Mouse (Mus musculus) megakaryocyte, embryonic 14.5 days (primary cell): Measurements from ENCODE around the gene Cmya5. TPM values are rescaled to one million over a fixed set of nuclear protein-coding genes. Genes with fewer than 3 reads are reported as not detected.
"Not testable (repeated sequence)": the region's sequence is repeated elsewhere in the genome, so short reads cannot be mapped to it uniquely, and the experiment has no call there.

ENCODE experiments used
- H3K27me3 ChIP-seq: replicated peaks from 2 replicates; pipeline ENCODE3; 2012; ENCODE audit warnings: inconsistent platforms
- H3K36me3 ChIP-seq: replicated peaks from 2 replicates; pipeline ENCODE3; 2012; ENCODE audit warnings: low read length, inconsistent platforms, mixed read lengths
- H3K4me1 ChIP-seq: 2 replicates; pipeline ENCODE4 v1.6.1; 2012; ENCODE audit warnings: inconsistent platforms
- H3K4me3 ChIP-seq: replicated peaks from 2 replicates; pipeline ENCODE3; 2012; ENCODE audit warnings: moderate library complexity, mild to moderate bottlenecking, inconsistent platforms
- H3K9me3 ChIP-seq: 2 replicates; pipeline ENCODE4 v1.6.1; 2012; ENCODE audit warnings: inconsistent platforms
- FLI1 ChIP-seq: IDR thresholded peaks from 2 replicates; pipeline ENCODE4 v1.6.1; 2012; ENCODE audit warnings: low read length, inconsistent platforms, mixed read lengths
- GATA1 ChIP-seq: IDR thresholded peaks from 3 replicates; pipeline ENCODE4 v1.6.1; 2012; ENCODE audit warnings: mixed read lengths, low read length, inconsistent platforms, borderline replicate concordance
- polyA plus RNA-seq: library from polyadenylated mRNA; stranded (reverse); fragments of >175 nt; gene quantifications from 2 replicates; pipeline ENCODE4 v1.2.3, GENCODE M21; 2012; ENCODE audit warnings: low replicate concordance; ENCODE audit not compliant: insufficient read depth

Cmya5 gene
- polyA plus RNA-seq, result 0.02 TPM in 1 of 2 replicates, not detected in the other

DNA sequence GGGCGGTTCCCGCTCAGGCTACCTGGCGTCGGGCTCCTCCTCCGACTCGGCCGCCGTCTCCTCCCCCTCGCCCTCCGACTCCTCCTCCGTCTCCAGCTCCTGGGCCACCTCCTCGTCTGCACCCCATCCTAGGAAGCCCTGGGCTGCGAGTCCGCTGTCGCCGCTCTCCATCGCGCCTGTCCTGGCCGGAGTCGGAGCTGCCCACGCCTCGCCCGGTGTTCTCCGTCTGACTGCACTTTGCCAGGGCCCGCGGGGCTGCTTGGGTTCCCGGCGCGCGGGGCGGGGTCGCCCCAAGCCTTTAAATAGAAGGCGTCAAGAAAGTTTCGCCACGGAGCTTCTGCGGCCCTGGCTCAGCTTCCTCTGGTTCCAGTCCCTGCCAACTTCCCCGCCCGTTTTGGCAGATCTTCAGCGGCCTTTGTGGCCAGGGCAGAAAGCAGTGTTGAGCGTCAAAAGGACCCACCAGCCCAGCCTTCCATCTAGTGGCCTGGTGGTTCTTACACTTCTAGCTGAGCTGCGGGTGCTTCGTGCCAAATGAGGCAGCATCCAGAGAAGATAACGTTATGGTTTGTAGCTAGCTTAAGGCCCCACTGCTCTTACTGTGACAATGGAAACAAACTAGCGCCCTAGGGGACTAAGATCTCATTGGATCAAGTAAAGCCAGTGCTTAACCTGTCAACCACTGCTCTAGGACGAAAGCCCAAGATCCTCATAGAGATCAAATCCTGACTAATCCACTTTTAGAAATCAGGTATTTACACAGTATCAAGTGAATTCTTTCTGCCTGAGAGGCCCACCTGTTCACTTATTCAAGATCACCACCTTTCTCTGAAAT is at the start of gene Cmya5:
Gene Cmya5, minus strand, starts transcription at position 389 of the 832 bp plus-strand sequence.
- Histone ChIP-seq H3K4me1 (peaks cover 14% of the 10 kb centered on the region), H3K36me3 (peaks cover 49% of the 10 kb centered on the region), H3K27me3 (no peaks in the 10 kb centered on the region), H3K4me3 (peak within 1 kb of the TSS; percentile 88), H3K9me3 (no peaks in the 10 kb centered on the region)
- TF ChIP-seq FLI1, result no peak
- no peak for TF ChIP-seq GATA1

GRCm38 (mm10) chr13:93192646-93193026 is 48.1 kb upstream of the Cmya5 start:
- TF ChIP-seq FLI1 (no peak), GATA1 (no peak)
- Histone ChIP-seq H3K36me3 (peaks cover 2% of the 10 kb centered on the region), H3K4me1 (peaks cover 27% of the 10 kb centered on the region)

DNA sequence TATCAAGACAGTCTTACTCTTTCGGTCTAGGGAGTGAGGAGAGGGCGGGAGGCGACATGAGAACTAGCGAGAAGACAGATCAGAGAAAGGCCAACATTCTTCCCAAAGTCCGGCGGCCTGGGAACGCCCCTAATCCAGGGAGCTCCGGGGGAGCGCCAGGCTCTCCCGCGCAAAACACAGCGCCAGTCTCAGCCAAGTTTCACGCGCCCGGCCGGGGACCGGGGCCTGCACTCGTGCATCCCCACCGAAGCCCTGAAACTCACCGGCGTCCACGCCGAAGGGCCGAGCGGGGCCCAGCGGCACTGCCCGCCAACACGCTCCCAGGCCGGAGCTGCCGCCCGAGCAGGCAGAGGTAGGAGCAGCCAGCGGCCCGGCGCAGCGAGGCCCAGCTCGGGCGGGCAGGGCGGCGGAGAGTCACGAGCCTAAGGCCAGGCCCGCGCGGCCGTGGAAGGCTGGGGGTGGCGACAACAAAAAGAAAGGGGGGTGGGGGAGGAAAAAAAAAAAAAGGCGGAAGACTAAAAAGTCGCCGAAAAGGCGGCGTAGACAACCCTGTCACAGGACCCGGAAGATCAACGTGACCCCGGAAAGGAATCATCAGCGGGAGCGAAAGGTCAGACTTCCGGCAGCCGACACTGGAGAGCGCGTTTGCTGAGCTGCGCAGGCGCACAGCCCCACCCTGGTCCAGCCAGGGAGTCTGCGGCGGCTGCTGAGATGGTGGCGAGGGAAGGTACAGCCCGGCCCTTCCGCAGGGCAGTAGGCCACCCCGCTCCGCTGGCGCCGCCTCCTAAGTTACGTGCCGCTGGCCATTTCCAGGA is 47.5 kb upstream of the Cmya5 start, which contains the start of gene Tent2:
Gene Tent2, minus strand, starts transcription at position 555 of the 815 bp plus-strand sequence.
- TF ChIP-seq FLI1 (no peak), GATA1 (no peak)

More at GRCm38 (mm10) chr13:93192646-93193026, 48.1 kb upstream of the Cmya5 start:
- Histone ChIP-seq H3K27me3 (no peaks in the 10 kb centered on the region), H3K4me3 (peak overlapping the region; percentile 94), H3K9me3 (no peaks in the 10 kb centered on the region)

GRCm38 (mm10) chr13:93189416-93189815 is 44.9 kb upstream of the Cmya5 start:
- Histone ChIP-seq H3K27me3 (no peaks in the 10 kb centered on the region), H3K9me3 (no peaks in the 10 kb centered on the region), H3K4me3 (peak overlapping the region; percentile 30), H3K36me3 (peaks cover 14% of the 10 kb centered on the region), H3K4me1 (peaks cover 29% of the 10 kb centered on the region)
- TF ChIP-seq FLI1 (no peak), GATA1 (no peak)

More for the DNA sequence above, 47.5 kb upstream of the Cmya5 start, which contains the start of gene Tent2:
- H3K4me3 ChIP-seq, result peak within 1 kb of the TSS; percentile 94
- no peaks in the 10 kb centered on the region for H3K27me3 ChIP-seq
- H3K36me3 ChIP-seq, result peaks cover 2% of the 10 kb centered on the region
- H3K9me3 ChIP-seq, result no peaks in the 10 kb centered on the region
- peaks cover 29% of the 10 kb centered on the region for H3K4me1 ChIP-seq

DNA sequence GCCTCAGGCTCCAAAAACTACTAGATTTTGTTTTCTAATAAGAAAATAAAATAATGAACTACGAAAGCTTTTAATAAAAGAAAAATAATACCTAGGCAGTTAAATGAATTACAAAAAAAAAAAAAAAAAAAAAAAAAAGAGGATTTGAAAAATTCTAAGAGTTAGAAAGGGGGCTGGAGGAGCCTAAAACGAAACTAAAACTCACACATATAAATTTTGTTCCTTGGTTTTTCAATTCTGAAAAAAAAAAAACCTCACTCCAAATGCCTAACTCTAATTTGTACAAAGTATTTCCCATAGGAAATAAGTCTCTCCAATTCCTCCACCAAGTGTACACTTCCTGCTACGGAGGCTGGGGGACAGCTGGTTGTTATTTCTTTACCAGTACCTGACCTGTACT is 44.2 kb upstream of the Cmya5 start:
- H3K4me3 ChIP-seq, result peak overlapping the region; percentile 80
- TF ChIP-seq GATA1 (no peak), FLI1 (no peak)

GRCm38 (mm10) chr13:93187792-93188191 is 43.3 kb upstream of the Cmya5 start:
- not testable (repeated sequence) for H3K27me3 ChIP-seq, H3K9me3 ChIP-seq, H3K4me3 ChIP-seq
- Histone ChIP-seq H3K4me1 (peaks cover 29% of the 10 kb centered on the region), H3K36me3 (peaks cover 30% of the 10 kb centered on the region)

More for the DNA sequence above, 44.2 kb upstream of the Cmya5 start:
- Histone ChIP-seq H3K36me3 (peaks cover 21% of the 10 kb centered on the region), H3K9me3 (no peaks in the 10 kb centered on the region), H3K27me3 (no peaks in the 10 kb centered on the region), H3K4me1 (peaks cover 29% of the 10 kb centered on the region)

- H3K9me3 ChIP-seq, result no peaks in the 10 kb centered on the region
- H3K4me1 ChIP-seq, result peaks cover 11% of the 10 kb centered on the region; the same call in 1 of the 2 replicates
- H3K27me3 ChIP-seq, result no peaks in the 10 kb centered on the region
- no peak overlapping the region for H3K4me3 ChIP-seq
- no peak for TF ChIP-seq FLI1
- TF ChIP-seq GATA1, result no peak
- H3K36me3 ChIP-seq, result peaks cover 61% of the 10 kb centered on the region
These were observed 35.8 kb upstream of the Cmya5 start for GRCm38 (mm10) chr13:93180351-93180750.

DNA sequence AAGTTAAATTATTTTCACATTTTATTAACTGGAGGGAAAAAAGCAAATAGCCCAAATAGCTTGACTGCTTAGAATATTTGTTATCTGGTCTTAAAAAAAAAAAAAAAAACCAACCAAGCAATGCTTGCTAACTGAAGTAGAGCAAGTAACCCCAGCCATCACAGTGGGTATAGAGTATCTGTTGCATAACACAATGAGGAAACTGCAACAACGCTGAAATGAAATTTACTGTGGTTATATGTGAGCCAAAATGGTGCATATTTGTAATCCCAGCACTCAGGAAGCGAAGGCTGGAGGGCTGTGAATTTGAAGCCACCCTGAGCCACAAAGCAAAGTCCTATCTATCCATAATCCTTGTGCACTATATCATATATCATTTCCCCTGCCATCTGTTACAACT is 35.0 kb upstream of the Cmya5 start:
- no peaks in the 10 kb centered on the region for H3K9me3 ChIP-seq
- H3K4me1 ChIP-seq, result peaks cover 11% of the 10 kb centered on the region; the same call in 1 of the 2 replicates
- no peak for TF ChIP-seq FLI1
- no peak for TF ChIP-seq GATA1
- H3K4me3 ChIP-seq, result no peak overlapping the region
- H3K27me3 ChIP-seq, result no peaks in the 10 kb centered on the region
- peaks cover 62% of the 10 kb centered on the region for H3K36me3 ChIP-seq

GRCm38 (mm10) chr13:93177571-93177970 is 33.0 kb upstream of the Cmya5 start:
- Histone ChIP-seq H3K4me3 (no peak overlapping the region), H3K9me3 (no peaks in the 10 kb centered on the region), H3K4me1 (peaks cover 11% of the 10 kb centered on the region; the same call in 1 of the 2 replicates), H3K36me3 (peaks cover 62% of the 10 kb centered on the region), H3K27me3 (no peaks in the 10 kb centered on the region)
- TF ChIP-seq FLI1 (no peak), GATA1 (no peak)

DNA sequence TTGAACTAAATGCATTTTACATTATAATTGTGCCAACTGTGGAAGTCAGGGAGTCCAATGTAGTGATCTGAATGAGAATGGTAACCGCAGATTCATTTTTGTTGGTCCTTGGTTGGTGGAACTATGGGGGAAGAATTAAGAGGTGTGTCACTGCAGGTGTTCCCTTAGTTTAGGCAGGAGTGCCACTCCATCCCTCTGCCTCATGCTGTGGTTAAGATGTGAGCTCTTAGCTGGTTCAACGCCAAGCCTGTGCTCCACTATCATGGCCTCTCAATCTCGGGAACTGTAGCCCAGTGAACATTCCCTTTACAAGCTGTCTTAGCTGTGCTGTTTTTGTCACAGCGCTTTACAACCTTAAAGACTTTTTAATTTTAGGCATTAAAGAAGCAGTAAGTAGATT is 18.8 kb upstream of the Cmya5 start:
- no peaks in the 10 kb centered on the region for H3K27me3 ChIP-seq
- peaks cover 76% of the 10 kb centered on the region for H3K36me3 ChIP-seq
- H3K9me3 ChIP-seq, result no peaks in the 10 kb centered on the region; the same call in 1 of the 2 replicates
- TF ChIP-seq FLI1, result no peak
- no peak for TF ChIP-seq GATA1
- H3K4me1 ChIP-seq, result peaks cover 6% of the 10 kb centered on the region
- no peak overlapping the region for H3K4me3 ChIP-seq
